Mouse (Mus musculus) left cerebral cortex, postnatal 4 days (tissue): Measurements from ENCODE around the gene Esyt1. TPM values are rescaled to one million over a fixed set of nuclear protein-coding genes. Genes with fewer than 3 reads are reported as not detected.

ENCODE experiments used
- DNase-seq: peaks from one replicate; pipeline ENCODE4 v3.0.0-alpha.2; 2022
- intact Hi-C: fragments of 180-260 bp; cut with DNase I; formaldehyde crosslinking; loops from one replicate; pipeline ENCODE4 v1.15.1; 2025
- total RNA-seq, 2 experiments: library from RNA; stranded (reverse); gene quantifications; 2 replicates each; pipeline ENCODE4 v1.2.3; 2021

The Esyt1 gene
- total RNA-seq, 2 experiments from 2014 or later = 13.7 to 16.3 TPM

- intact Hi-C loops = no loop called here
- no peak for DNase-seq
Measured at GRCm38 (mm10) chr10:128544151-128544657, 18.5 kb upstream of the Esyt1 start.

DNA sequence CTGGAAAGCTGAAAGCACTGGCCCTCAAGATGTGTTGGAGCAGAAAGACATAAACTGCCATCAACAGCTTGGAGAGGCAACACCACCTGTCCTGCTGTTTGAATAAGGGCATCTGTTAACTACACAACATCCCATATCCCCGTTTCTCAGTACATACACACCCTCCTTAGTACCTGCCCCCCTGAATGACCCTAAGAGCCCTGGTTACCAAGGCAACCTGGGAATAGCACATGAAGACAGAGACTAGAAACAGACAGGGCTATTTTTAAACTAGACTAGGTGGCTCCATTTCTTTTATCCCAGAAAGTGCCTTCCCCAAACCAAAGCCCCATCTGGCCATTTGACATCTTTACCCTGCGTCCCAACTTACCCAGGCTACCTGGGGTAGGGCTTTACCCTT, 17.4 kb upstream of the Esyt1 start:
- intact Hi-C loops = no loop called here
- no peak for DNase-seq

DNA sequence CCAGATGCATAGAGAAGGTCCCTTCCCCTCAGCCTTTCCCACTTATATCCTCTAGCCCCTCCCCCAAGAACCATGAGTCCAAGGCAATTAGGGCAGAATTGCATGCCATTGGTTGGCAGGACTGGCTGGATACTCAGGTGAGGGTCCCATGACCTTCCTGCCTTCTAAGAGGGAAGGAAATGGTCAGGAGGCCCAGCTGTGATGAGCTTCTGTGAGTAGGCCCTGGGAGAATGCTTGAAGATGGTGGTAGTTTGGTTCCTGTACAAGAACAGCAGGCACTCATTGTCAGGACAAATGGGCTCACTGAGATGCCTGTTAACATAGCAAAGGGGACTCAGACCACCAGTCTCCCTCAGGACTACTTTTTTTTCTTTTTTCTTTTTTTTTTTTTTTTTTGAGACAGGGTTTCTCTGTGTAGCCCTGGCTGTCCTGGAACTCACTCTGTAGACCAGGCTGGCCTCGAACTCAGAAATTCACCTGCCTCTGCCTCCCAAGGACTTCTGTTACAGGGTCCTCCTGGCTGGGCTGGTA, 12.7 kb upstream of the Esyt1 start:
- DNase-seq = no peak
- intact Hi-C loops = no loop called here

DNA sequence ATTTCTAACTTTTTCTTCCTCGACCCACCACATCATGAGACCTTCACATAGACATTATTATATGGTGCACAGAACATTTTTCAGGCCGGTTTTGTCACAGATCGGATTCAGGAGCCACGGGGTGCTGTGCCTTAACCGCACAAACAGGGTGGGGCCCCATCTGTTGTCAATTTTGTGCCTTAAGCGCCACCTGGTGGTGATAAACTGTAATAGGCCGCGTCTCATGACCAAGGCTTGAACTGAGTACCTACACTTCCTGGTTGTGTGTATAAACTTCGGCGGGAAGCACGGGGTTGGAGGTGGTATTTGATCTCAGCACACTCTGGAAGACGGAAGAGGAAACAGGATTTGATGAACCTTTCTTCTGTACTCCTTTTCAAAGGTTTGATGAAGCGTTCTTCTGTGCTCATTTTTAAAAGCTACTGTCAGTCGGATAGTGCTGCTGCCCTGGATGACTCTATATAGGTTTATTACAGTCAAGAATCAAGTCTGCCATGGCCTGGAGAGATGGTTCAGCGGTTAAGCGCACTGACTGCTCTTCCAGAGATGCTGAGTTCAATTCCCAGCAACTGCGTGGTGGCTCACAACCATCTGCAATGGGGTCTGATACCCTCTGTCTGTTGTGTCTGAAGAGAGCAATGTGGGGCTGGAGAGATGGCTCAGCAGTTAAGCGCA, 10.7 kb upstream of the Esyt1 start:
- intact Hi-C loops = no loop called here
- peak; percentile 86 for DNase-seq

GRCm38 (mm10) chr10:128535624-128536265, 10.1 kb upstream of the Esyt1 start:
- no peak for DNase-seq
- intact Hi-C loops = no loop called here

GRCm38 (mm10) chr10:128535206-128535605, 9.5 kb upstream of the Esyt1 start:
- intact Hi-C loops = no loop called here
- no peak for DNase-seq

DNA sequence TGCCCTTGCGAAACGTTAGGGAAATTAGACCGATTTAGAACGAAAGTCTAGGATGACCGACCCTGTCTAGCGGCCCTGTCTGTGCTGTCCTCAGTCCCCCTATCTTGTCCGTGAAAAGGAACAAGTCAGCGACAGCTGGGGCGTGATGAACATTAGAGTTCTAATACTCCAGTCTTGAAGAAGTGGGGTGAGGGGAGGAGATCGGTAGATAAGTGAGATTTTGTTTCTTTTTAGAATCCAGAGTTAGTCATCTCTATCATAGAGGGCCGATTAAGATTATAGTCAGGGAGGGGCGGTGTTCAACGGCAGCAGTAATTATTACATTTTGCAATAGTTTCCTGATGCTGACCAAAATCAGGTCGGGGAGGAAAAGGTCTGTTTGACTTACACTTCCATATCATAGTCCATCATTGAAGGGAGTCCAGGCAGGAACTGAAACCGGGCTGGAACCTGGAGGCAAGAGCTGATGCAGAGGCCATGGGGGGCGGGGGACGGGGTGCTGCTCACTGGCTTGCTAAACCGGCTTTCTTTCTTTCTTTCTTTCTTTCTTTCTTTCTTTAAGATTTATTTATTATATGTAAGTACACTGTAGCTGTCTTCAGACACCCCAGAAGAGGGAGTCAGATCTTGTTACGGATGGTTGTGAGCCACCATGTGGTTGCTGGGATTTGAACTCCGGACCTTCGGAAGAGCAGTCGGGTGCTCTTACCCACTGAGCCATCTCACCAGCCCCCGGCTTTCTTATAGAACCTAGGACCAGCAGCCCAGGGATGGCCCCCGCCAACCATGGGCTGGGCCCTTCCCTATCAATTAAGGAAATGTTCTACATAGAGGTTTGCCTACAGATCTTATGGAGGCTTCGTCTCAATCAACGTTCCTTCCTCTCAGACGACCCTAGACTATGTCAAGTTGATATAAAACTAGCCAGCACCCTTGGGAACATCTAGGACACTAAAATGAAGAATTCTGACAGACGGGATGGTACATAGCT, 990 bp upstream of the Esyt1 start:
- DNase-seq = no peak
- intact Hi-C loops = no loop called here

DNA sequence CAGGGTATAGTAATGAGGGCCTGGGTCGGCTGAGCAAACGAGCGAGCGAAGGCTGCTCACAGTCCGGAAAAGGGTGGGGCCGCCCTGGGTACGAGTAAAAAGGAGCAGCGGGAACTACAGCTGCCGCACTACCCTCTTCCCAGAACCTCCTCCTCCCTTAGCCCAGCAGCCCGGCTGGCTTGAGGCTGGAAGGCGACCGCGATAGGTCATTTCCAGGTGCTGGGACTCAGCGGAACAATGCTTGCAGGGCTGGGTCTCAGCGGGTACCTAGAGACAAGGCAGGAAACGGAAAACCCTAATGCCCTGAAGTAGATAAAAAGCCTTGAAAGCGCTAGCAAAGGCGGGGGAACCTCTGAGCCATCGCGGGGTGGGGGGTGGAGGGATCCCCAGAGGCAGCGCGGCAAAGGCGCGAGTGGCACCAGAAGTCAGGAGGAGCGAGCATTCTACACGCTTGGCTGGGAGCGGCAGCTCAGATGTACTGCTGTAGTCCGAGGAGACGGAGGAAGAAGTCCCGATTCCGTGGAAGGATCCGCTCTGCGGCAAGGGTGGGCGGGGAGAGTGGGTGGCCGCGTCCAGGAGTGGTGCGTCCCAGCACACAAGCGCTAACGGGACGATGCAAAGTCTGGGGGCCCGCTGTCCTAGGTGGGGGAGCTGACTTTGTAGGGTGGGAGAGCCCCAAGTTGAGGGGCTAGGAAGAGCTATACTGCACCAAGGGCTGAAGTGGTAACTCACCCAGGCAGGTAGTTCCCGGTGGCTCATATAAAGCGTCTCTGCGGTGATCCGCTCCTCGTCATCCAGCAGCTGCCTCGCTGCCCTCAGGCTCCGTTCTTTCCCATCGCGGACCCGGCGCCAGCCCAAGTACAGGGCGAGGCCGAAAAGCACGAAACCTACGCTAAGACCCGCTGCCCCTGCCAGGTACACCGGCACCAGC, 674 bp downstream of the Esyt1 start:
- peak; percentile 61 for DNase-seq
- intact Hi-C loops = no loop called here

- DNase-seq = no peak
- intact Hi-C loops = no loop called here
Measured at GRCm38 (mm10) chr10:128524111-128524731, 1.4 kb downstream of the Esyt1 start.

DNA sequence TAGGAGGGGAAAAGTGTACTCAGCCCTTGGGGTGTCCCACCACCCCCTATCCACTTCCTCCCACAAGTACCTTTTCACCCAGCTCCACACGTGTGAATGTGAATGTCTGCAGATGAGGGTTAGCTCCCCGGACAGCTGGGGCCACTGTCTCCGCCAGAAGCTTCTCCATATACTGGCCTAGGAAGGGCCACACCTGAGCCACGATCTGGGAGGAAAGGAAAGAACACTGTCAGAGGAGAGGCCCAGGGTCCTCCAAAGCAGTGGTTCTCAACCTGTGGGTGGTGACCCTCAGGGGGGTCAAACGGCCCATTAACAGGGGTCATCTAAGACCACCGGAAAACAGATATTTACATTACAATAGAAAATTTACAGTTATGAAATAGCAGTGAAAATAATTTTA, 3.3 kb downstream of the Esyt1 start:
- intact Hi-C loops = no loop called here
- DNase-seq = no peak

GRCm38 (mm10) chr10:128520591-128520990, 5.1 kb downstream of the Esyt1 start:
- DNase-seq = no peak
- intact Hi-C loops = no loop called here

GRCm38 (mm10) chr10:128518833-128519232, 6.8 kb downstream of the Esyt1 start:
- intact Hi-C loops = no loop called here
- DNase-seq = peak; percentile 59

DNA sequence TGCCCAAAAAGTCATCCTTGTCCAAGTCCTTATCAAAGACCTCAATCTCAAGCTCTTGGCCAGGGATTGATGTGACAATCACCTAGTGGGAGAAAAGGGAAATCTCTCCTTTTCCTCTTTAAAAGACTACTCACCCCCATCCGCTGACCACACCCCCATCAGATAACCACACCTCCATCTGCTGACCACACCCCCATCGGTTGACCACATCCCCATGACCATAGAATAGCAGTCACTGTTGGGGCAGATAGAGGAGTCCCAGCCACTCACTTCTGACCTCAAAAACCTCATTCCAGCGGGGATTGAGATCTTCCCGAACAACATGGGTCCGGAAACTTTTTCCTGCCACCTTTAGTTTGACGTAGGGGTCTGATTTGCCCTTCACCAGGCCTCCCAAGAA, 9.0 kb downstream of the Esyt1 start:
- intact Hi-C loops = no loop called here
- DNase-seq = no peak

- intact Hi-C loops = no loop called here
- DNase-seq = no peak
Measured at GRCm38 (mm10) chr10:128516029-128516428, 9.6 kb downstream of the Esyt1 start.

- DNase-seq = no peak
- intact Hi-C loops = no loop called here
Measured at GRCm38 (mm10) chr10:128515044-128515443, 10.6 kb downstream of the Esyt1 start.

DNA sequence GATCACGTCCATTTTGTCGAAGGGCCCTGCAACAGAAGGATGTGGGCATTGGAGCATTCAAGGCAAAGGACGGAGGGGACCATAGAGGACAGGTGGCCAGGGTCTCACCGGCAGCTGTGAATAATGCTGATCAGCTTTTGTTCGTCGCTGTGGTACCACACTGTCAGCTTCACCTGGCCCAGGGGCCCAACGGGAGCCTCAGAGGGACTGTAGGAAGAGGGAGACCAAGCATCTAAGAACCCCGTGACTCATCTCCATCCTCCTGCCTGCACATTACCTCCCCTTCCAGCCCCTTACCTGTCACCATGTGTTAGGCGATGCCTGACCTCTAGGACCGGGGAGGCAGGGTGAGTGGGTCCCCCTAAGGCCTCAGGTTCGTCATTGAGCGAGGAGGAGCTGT, 13.9 kb downstream of the Esyt1 start:
- intact Hi-C loops = no loop called here
- DNase-seq = no peak

GRCm38 (mm10) chr10:128511189-128511588, 14.5 kb downstream of the Esyt1 start:
- no peak for DNase-seq
- intact Hi-C loops = no loop called here

DNA sequence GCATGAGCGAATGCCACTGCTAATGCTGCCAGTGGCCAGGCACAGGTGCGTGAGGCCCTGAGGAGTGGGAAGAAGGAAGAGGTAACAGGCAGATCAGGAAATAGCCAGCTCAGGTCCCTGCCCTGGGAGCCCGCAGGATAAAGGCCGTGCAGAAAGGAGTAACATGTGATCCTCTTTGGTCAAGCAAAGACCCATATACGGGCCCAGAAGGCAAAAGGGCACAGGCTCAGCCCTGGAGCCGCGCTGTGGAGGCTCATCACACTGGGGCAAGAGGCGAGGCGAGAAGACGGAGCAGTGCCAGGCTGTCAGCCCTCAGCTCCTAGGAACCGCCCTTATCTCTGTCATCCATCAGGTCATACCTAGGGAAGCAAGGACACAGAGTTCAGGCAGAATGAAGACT, 15.4 kb downstream of the Esyt1 start:
- no peak for DNase-seq
- intact Hi-C loops = no loop called here

- no peak for DNase-seq
- intact Hi-C loops = no loop called here
Measured at GRCm38 (mm10) chr10:128509831-128510230, 15.8 kb downstream of the Esyt1 start.
